Mouse (Mus musculus) limb, embryonic 11.5 days (tissue): ENCODE data around the gene C2cd5. TPM values are rescaled to one million over a fixed set of nuclear protein-coding genes. Genes with fewer than 3 reads are reported as not detected.

Experiments used
- ATAC-seq: fragments of 200-750 bp; cut with Nextera tagmentation; 2 replicates; pipeline ENCODE4 v1.8.0; 2017; ENCODE audit warnings: low read depth; ENCODE audit not compliant: insufficient number of reproducible peaks, low FRiP score, low TSS enrichment
- DNase-seq: peaks from one replicate; pipeline ENCODE4 v3.0.0-alpha.2; 2015; ENCODE audit warnings: low spot score
- H3K27ac ChIP-seq: fragments of 300-500 bp; sonication (generic); replicated peaks from 2 replicates; pipeline ENCODE4 v1.5.1; 2014; ENCODE audit warnings: low read depth, mild to moderate bottlenecking, low read length
- H3K27me3 ChIP-seq: fragments of 300-500 bp; sonication (generic); 2 replicates; pipeline ENCODE4 v1.6.1; 2014; ENCODE audit warnings: mild to moderate bottlenecking, low read length, mixed read lengths; ENCODE audit not compliant: control insufficient read depth, insufficient read depth
- H3K36me3 ChIP-seq: fragments of 300-500 bp; sonication (generic); 2 replicates; pipeline ENCODE4 v1.6.1; 2014; ENCODE audit warnings: mild to moderate bottlenecking, low read length, moderate library complexity, mixed read lengths; ENCODE audit not compliant: control insufficient read depth, insufficient read depth
- H3K4me1 ChIP-seq: fragments of 300-500 bp; sonication (generic); 2 replicates; pipeline ENCODE4 v1.6.1; 2014; ENCODE audit warnings: low read length, mixed read lengths; ENCODE audit not compliant: control insufficient read depth, insufficient read depth
- H3K4me2 ChIP-seq: fragments of 300-500 bp; sonication (generic); 2 replicates; pipeline ENCODE4 v1.6.1; 2014; ENCODE audit warnings: low read depth, mild to moderate bottlenecking, moderate library complexity; ENCODE audit not compliant: severe bottlenecking
- H3K4me3 ChIP-seq: fragments of 300-500 bp; sonication (generic); 2 replicates; pipeline ENCODE4 v1.5.1; 2014; ENCODE audit warnings: low read depth, low read length
- H3K9ac ChIP-seq: fragments of 300-500 bp; sonication (generic); 2 replicates; pipeline ENCODE4 v1.6.1; 2014; ENCODE audit warnings: mild to moderate bottlenecking, low read length
- H3K9me3 ChIP-seq: fragments of 300-500 bp; sonication (generic); 2 replicates; pipeline ENCODE4 v1.6.1; 2016; ENCODE audit warnings: low read length; ENCODE audit not compliant: control insufficient read depth
- WGBS: fragments of 180-500 bp; shearing (Covaris S2); extraction: QIAGEN DNeasy Blood & Tissue Kit; methylation state at CpG from one replicate; pipeline ENCODE4 v1.1.7; 2014; 5-methylcytosine and 5-hydroxymethylcytosine counted together
- polyA plus RNA-seq: library from polyadenylated mRNA; unstranded; fragments of >200 nt; fragmentation: Nextera tagmentation; extraction: Ambion mirVana; gene quantifications from 2 replicates; pipeline ENCODE4 v1.2.1, GENCODE M21; 2014

Gene C2cd5
- polyA plus RNA-seq, 1 experiment from 2014 or later, result 29.2 TPM

DNA sequence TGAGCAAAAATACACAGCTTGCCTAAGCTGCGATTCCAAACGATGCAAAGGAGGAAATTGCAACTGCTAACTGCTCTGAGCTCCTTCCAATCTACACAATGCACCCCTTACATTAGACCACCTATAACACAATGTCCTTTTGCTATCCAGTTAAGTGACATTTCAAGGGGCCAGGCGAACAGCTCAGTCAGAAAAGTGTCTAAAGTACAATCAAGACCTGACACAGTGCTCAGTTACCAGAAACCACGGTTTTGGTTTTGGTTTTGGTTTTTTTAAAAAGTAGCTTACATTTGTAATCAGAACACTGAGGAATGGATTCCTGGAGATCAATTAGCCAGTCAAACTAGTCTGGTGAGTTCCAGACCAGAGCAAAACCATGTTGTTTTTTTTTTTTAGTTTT lies 20.8 kb downstream of the C2cd5 start:
- ATAC-seq (no peak), DNase-seq (no peak)
- Histone ChIP-seq H3K4me2 (no peak overlapping the region), H3K27ac (no peak overlapping the region), H3K36me3 (peaks cover 8% of the 10 kb centered on the region; the same call in 1 of the 2 replicates), H3K4me1 (no peaks in the 10 kb centered on the region), H3K27me3 (no peaks in the 10 kb centered on the region), H3K9me3 (no peaks in the 10 kb centered on the region), H3K9ac (no peak overlapping the region), H3K4me3 (no peak overlapping the region)
- WGBS, result 84% methylated on average over 4 of the region's 4 CpGs

DNA sequence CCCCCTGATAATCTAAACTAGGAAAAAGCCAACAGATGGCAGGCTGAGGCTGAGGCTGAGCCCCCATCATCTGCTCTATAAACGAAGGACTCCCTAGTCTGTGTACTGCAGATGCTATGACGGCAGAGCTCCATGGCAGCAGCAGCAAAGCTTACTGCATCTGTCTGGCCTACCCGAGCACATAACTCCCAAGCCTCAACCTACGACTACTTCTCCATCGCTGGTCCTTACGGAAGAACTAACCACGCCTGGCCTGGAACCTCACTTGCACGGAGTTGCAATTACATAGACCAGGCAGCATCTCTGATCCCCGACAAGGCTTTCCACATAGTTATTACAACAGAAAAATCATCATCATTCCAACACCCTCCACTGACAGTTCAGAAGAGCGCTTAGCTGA lies 23.5 kb downstream of the C2cd5 start:
- H3K4me3 ChIP-seq, result no peak overlapping the region
- no peaks in the 10 kb centered on the region for H3K4me1 ChIP-seq
- no peaks in the 10 kb centered on the region for H3K9me3 ChIP-seq
- H3K9ac ChIP-seq, result no peak overlapping the region
- no peaks in the 10 kb centered on the region for H3K27me3 ChIP-seq
- ATAC-seq (no peak), DNase-seq (no peak)
- WGBS, result 91% methylated on average over 10 of the region's 10 CpGs
- no peak overlapping the region for H3K4me2 ChIP-seq
- peaks cover 11% of the 10 kb centered on the region; the same call in 1 of the 2 replicates for H3K36me3 ChIP-seq
- H3K27ac ChIP-seq, result no peak overlapping the region

DNA sequence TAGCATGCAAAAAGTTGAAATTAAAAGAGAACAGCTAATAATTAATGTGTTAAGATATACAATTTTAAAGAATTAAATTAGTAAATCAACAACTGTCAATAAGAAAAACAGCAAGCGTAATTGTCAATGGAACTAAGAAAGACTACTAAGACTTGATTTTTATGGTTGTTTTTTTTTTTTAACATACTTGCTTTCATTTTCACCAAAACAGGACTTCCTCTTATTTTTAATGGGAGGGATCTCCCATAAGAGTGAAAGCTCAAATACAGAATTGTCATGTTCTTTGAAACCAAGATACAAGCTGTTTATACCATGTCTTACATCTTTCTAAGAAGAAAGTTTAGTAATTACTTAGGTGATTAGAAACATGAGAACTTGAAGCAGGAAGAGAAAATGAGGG lies 26.0 kb downstream of the C2cd5 start:
- Histone ChIP-seq H3K4me1 (no peaks in the 10 kb centered on the region), H3K9me3 (no peaks in the 10 kb centered on the region), H3K27ac (no peak overlapping the region), H3K4me3 (no peak overlapping the region), H3K36me3 (peaks cover 8% of the 10 kb centered on the region; the same call in 1 of the 2 replicates), H3K27me3 (no peaks in the 10 kb centered on the region), H3K9ac (no peak overlapping the region), H3K4me2 (no peak overlapping the region)
- ATAC-seq, result no peak
- no peak for DNase-seq
- 89% methylated on average over 1 of the region's 1 CpGs for WGBS

DNA sequence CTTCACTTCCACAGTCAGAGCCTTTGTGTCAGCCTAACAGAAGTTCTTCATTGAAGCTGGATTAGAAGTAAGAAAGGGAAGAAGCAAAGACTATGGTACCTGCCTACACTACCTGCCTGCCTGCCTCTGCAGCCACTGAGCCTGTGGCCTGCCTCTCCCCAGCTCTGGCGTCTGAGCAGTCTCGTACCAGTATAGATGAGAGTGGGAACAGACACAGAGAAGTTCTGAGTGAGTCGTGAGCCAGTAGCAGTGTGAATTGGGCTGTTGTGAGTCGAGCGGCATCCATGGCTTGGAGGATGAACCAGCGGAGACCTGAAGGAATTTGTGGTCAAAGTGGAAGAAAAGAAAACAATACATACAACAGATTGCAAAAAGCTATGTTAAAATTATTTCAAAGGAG lies 26.5 kb downstream of the C2cd5 start:
- Histone ChIP-seq H3K27ac (no peak overlapping the region), H3K4me3 (no peak overlapping the region), H3K9ac (no peak overlapping the region), H3K4me1 (no peaks in the 10 kb centered on the region), H3K9me3 (no peaks in the 10 kb centered on the region), H3K27me3 (no peaks in the 10 kb centered on the region), H3K36me3 (peaks cover 7% of the 10 kb centered on the region; the same call in 1 of the 2 replicates), H3K4me2 (no peak overlapping the region)
- DNase-seq (no peak), ATAC-seq (no peak)
- 89% methylated on average over 6 of the region's 6 CpGs for WGBS

DNA sequence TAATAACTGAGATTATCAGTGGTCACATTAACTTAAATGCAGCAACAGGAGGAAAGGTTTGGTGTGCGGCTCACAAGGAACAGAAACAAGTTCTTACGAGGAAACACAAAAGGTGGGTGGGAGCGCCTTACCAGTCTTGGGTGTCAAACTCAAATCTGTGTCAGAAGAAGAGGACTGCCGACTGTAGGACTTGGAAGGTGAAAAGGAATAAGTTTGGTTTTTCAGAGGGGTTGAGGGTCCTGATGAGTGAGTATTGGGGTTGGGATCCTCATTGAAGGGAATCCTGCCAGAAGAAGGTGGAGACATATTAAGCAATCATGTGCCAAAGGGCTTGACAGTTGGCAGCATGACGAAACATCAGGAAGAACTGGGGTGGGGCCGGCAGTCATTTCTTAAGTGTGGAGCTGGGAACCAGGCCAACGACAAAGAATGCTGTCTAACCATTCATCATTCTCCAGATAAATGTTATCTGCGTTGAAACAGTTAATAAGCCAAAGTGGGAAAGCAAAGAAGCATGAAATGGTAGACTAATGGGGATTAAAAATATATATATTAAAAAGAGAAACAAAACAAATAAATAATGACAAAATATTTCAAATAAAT lies 27.4 kb downstream of the C2cd5 start:
- Histone ChIP-seq H3K27ac (no peak overlapping the region), H3K9me3 (no peaks in the 10 kb centered on the region), H3K9ac (no peak overlapping the region), H3K36me3 (0 out of 2 replicates have a peak, but pooled peaks cover 3% of the 10 kb centered on the region), H3K4me3 (no peak overlapping the region), H3K4me1 (no peaks in the 10 kb centered on the region), H3K27me3 (no peaks in the 10 kb centered on the region), H3K4me2 (no peak overlapping the region)
- 87% methylated on average over 8 of the region's 8 CpGs for WGBS
- ATAC-seq (no peak), DNase-seq (no peak)

DNA sequence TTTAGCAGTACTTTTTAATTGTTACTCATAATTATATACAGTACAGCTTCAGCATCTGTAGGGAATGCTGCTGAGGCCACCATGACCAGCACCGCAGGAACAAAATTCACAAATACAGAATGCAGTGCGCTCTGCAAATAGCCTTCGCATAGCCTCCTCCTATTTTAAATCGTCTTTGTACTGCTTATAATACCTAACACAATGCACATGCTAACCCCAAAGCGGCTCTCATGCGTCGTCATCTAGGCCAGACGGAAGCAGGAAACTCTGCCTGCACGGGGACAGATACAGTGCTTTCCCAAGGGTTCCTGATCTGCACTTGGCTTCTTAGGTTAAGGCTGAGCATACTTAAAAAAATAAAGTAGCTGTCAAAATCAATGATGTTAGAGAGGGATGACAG lies 29.2 kb downstream of the C2cd5 start:
- ATAC-seq, result no peak
- Histone ChIP-seq H3K9me3 (no peaks in the 10 kb centered on the region), H3K9ac (no peak overlapping the region), H3K27ac (no peak overlapping the region), H3K4me1 (no peaks in the 10 kb centered on the region), H3K36me3 (0 out of 2 replicates have a peak, but pooled peaks cover 3% of the 10 kb centered on the region), H3K4me2 (no peak overlapping the region), H3K4me3 (no peak overlapping the region), H3K27me3 (no peaks in the 10 kb centered on the region)
- 92% methylated on average over 9 of the region's 9 CpGs for WGBS
- DNase-seq, result no peak

DNA sequence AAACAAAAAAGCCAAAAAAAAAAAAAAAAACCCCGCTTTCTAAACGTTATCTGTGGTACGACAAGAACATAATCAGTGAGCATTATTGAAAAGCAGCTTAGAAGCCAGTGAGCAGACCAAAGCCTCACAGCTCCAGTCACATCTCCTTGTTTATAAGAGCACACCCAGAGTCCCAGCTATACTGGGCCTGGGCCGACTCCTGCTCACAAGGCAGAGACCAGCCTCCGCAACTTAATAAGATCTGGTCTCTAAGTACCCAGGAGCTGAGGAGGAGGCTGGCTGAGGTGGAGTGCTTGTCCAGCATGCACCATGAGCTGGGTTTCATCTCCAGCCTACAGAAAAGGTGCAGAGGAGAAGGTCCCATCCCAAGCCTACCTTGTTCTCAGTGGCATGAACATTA lies 29.9 kb downstream of the C2cd5 start:
- ATAC-seq (no peak), DNase-seq (no peak)
- H3K4me3 ChIP-seq, result no peak overlapping the region
- WGBS, result 84% methylated on average over 5 of the region's 5 CpGs
- H3K27ac ChIP-seq, result no peak overlapping the region
- H3K9me3 ChIP-seq, result no peaks in the 10 kb centered on the region
- 0 out of 2 replicates have a peak, but pooled peaks cover 3% of the 10 kb centered on the region for H3K36me3 ChIP-seq
- no peak overlapping the region for H3K4me2 ChIP-seq
- no peaks in the 10 kb centered on the region for H3K4me1 ChIP-seq
- no peaks in the 10 kb centered on the region for H3K27me3 ChIP-seq
- no peak overlapping the region for H3K9ac ChIP-seq

DNA sequence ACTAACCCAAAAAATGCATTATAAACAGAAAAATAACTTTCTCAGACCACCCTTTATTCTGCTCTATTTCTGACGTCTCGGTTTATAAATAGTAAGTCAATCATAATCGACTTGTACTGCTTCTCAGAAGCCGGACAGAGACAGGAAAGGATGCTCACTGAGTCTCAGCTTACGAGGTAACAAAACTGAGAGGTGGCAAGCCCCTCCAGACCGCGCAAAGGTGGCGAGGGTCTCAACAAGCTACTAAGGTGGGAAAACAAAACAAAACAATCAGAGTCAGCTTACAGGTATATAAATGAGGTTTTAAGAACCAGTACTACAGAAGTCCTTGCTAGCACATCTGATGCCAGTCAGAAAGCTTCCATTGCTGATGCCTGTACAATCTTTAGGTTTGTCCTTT lies 30.3 kb downstream of the C2cd5 start:
- no peaks in the 10 kb centered on the region for H3K27me3 ChIP-seq
- WGBS, result 90% methylated on average over 8 of the region's 8 CpGs
- peak; percentile 11 for DNase-seq
- H3K9me3 ChIP-seq, result no peaks in the 10 kb centered on the region
- H3K4me3 ChIP-seq, result no peak overlapping the region
- H3K27ac ChIP-seq, result no peak overlapping the region
- H3K9ac ChIP-seq, result no peak overlapping the region
- ATAC-seq, result no peak
- 0 out of 2 replicates have a peak, but pooled peaks cover 3% of the 10 kb centered on the region for H3K36me3 ChIP-seq
- H3K4me2 ChIP-seq, result no peak overlapping the region
- H3K4me1 ChIP-seq, result no peaks in the 10 kb centered on the region
